ENCODE assay signal across 18 mouse cellular contexts in the genomic region with DNA sequence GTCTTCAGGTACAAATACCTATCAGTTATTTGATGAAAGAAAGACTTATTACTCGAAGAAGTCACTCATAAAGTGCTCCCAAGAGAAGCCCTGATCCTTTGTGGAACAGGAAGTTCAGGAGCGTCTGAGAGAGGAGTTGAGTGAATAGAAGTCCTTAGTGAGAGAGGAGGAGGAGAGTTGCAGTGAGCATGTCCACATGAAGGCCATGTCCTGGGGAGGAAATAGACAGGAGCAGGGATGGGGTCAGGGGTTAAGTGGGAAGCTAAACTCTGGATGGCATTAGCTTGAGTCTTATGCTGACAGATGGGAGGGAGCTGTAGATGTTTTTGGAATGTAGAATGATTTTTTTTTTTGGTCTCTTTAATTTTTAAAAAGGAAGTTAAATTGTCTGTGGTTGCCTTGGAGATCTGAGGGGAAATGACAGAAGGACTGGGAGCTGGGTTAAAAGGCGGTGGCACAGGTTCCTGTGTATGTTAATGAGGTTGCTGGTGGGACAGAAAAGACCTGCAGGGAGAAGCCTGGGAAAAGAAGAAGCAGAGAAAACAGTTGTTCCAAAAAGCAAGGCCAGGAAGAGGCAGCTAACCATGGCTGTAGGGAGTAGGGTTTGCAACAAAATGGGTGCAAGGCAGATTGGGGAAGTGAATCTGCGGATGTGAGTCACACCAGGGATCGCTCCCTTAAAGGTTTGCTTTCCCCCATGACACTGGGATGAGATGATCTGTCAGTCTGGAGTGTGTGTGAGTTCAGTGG.
DNase-seq lines count a peak whose midpoint lies in the region; ATAC-seq lines count a peak whose summit lies in the region.
"Had no signal": no experiment of that assay in that cellular context is flagged by ENCODE, and none has a peak within 500 bp of the region (broad histone marks: within the 10 kb centered on the region; RNA-seq: fewer than 3 reads in every experiment).

No protein-coding gene starts in this region.

- no peaks in the 10 kb centered on the region for H3K9me3 ChIP-seq in intestine, embryonic 14.5 days (ENCODE audit: control insufficient read depth, low read length)
- no peaks in the 10 kb centered on the region for H3K9me3 ChIP-seq in intestine, embryonic 15.5 days
- H3K9me3 ChIP-seq: hindbrain, embryonic 12.5 days; midbrain, embryonic 12.5 days had no signal

- no peak overlapping the region for H3K27ac ChIP-seq in intestine, embryonic 14.5 days (ENCODE audit: low read depth)
- H3K27ac ChIP-seq in intestine, embryonic 15.5 days: no peak overlapping the region
- H3K27ac ChIP-seq: hindbrain, embryonic 12.5 days; midbrain, embryonic 12.5 days had no signal

- no peak overlapping the region for H3K4me2 ChIP-seq in intestine, embryonic 14.5 days (ENCODE audit: low read length)
- H3K4me2 ChIP-seq in intestine, embryonic 15.5 days (replicated peaks): no peak overlapping the region
- H3K4me2 ChIP-seq: hindbrain, embryonic 12.5 days; lung, embryonic 14.5 days; midbrain, embryonic 12.5 days had no signal

- peak; percentile 37 for DNase-seq in intestine, embryonic 14.5 days (ENCODE audit: low spot score)
- peak; percentile 8 for DNase-seq in R1 (ENCODE audit: low read depth, low spot score)
- peak; percentile 35 for DNase-seq in embryo, embryonic 9.5 days (ENCODE audit: extremely low spot score)
- DNase-seq in frontal cortex, postnatal 14 days (ENCODE audit: low spot score in 2 of 2): no peak
- no peak for DNase-seq in cerebellum, postnatal 4 days (ENCODE audit: low spot score in 2 of 2)
- DNase-seq: adrenal gland, postnatal 25 days; gastrocnemius, postnatal 10 days; kidney, postnatal 10 days; layer of hippocampus, adult 9-11 months; lung, embryonic 14.5 days; right cerebral cortex, postnatal 14 days had no signal

- ATAC-seq in intestine, embryonic 14.5 days (replicated peaks; ENCODE audit: low FRiP score, low TSS enrichment, low read depth): no peak
- ATAC-seq in intestine, embryonic 15.5 days: no peak
- ATAC-seq in monocyte, adult 5-6 weeks (replicated peaks; ENCODE audit: insufficient number of reproducible peaks, low FRiP score, low TSS enrichment, poor library complexity, severe bottlenecking): peak; percentile 89
- ATAC-seq: CD4-positive, CD25-positive, alpha-beta regulatory T cell, adult 4 months; forebrain, embryonic 14.5 days; intestine, postnatal 0 days had no signal

- H3K9ac ChIP-seq in intestine, embryonic 14.5 days (ENCODE audit: low read length): no peak overlapping the region
- no peak overlapping the region for H3K9ac ChIP-seq in intestine, embryonic 15.5 days
- H3K9ac ChIP-seq: hindbrain, embryonic 12.5 days; lung, embryonic 14.5 days; midbrain, embryonic 12.5 days had no signal

- no peaks in the 10 kb centered on the region for H3K36me3 ChIP-seq in intestine, embryonic 14.5 days (ENCODE audit: control insufficient read depth, insufficient read depth, low read length)
- no peaks in the 10 kb centered on the region for H3K36me3 ChIP-seq in intestine, embryonic 15.5 days
- H3K36me3 ChIP-seq: hindbrain, embryonic 12.5 days; midbrain, embryonic 12.5 days had no signal

- no peaks in the 10 kb centered on the region for H3K27me3 ChIP-seq in intestine, embryonic 14.5 days (replicated peaks; ENCODE audit: control insufficient read depth, insufficient read depth, low read length)
- H3K27me3 ChIP-seq in intestine, embryonic 15.5 days (replicated peaks): no peaks in the 10 kb centered on the region
- H3K27me3 ChIP-seq: hindbrain, embryonic 12.5 days; midbrain, embryonic 12.5 days had no signal

- H3K4me1 ChIP-seq in intestine, embryonic 14.5 days (replicated peaks; ENCODE audit: control insufficient read depth, insufficient read depth, low read length): no peaks in the 10 kb centered on the region
- no peaks in the 10 kb centered on the region for H3K4me1 ChIP-seq in intestine, embryonic 15.5 days (replicated peaks)
- H3K4me1 ChIP-seq: hindbrain, embryonic 12.5 days; midbrain, embryonic 12.5 days had no signal

- H3K4me3 ChIP-seq in intestine, embryonic 14.5 days (ENCODE audit: low read depth, low read length): no peak overlapping the region
- H3K4me3 ChIP-seq in intestine, embryonic 15.5 days (replicated peaks): no peak overlapping the region
- H3K4me3 ChIP-seq: hindbrain, embryonic 12.5 days; midbrain, embryonic 12.5 days had no signal

- WGBS in intestine, embryonic 14.5 days: 46% methylated on average over 5 of the region's 5 CpGs
- WGBS in intestine, embryonic 15.5 days: 47% methylated on average over 5 of the region's 5 CpGs

Comparison
In these comparisons a context has a peak if more than half of its experiments do, and no peak if none do; other contexts are left out.
1. DNase-seq: peak in intestine, embryonic 14.5 days (single experiment), R1 (single experiment) and embryo, embryonic 9.5 days (single experiment); none in frontal cortex, postnatal 14 days (0 of 2) and cerebellum, postnatal 4 days (0 of 2).